Mouse (Mus musculus): ENCODE results near the gene Samd4b. TPM values are rescaled to one million over a fixed set of nuclear protein-coding genes. Genes with fewer than 3 reads are reported as not detected.

Samd4b gene
- polyA plus RNA-seq, 1 experiment from 2014 or later = 25.7 TPM

DNA sequence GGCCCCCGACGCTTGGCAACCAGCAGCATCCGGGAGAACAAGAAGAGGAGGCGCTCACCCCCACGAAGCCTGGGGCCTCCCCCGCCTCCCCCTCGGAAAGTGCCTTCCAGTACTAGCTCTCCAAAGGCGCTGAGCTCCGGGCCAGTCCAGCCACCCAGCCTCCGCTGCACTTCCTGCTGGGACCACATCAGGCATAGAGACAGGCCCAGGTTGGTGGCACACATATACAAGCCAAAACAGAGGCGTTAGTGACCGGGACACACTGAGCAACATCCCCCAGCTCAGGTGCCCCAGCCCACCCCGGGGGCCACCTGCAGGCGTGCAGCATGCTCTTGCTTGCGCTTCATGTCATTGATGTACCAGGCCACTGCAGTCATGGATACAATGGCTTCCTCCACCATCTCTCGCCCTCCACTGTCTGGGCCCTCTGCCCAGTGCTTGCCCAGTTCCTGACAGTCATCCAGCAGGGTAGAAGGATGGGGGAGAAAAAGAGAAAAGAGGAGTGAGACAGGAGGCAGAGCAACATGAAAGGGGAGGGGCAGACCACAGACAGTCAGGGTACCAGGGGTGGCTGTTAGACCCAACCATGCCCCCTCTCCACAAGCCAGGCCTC lies 230.2 kb downstream of the Samd4b start:
- no peak for ATAC-seq
- Histone ChIP-seq H3K36me3 (peaks cover 54% of the 10 kb centered on the region), H3K9ac (replicated peaks) (0 out of 2 replicates have a peak overlapping the region, but pooled peaks have one; percentile 1), H3K4me2 (replicated peaks) (no peak overlapping the region), H3K27ac (no peak overlapping the region), H3K4me1 (replicated peaks) (peaks cover 23% of the 10 kb centered on the region), H3K4me3 (replicated peaks) (no peak overlapping the region), H3K27me3 (no peaks in the 10 kb centered on the region), H3K9me3 (no peaks in the 10 kb centered on the region)
- 94% methylated on average over 16 of the region's 16 CpGs for WGBS

DNA sequence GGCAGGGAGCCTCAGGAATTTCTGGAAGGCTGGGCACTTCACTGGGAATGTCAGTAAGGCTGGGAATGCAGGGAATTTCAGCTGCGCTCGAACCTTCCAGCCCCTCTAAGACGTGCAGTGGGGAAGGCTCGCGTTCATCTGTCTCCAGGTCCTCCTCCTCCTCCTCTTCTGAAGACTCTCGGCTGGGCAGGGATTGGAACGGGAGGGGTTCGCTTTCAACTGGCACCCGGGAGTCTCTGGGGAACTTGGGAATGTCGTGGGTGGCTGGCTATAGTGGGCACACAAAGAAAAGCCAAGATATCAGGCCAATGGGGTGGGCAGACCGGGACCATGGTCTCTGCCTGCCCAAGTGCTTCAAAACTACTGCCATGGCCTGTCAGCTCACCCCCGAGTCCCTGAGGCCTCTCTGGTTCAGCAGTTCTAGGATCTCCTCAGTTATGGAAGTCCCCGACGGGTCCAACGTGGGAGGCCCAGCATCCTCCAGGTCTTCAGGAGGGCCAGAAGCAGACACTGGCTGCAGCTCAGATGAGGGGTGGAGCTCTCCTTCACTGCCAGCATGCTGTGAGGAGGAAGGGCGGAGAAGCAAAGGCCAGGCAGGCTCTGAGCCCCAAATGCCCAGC lies 235.4 kb downstream of the Samd4b start:
- Histone ChIP-seq H3K27ac (no peak overlapping the region), H3K4me3 (replicated peaks) (no peak overlapping the region), H3K27me3 (no peaks in the 10 kb centered on the region), H3K9ac (replicated peaks) (no peak overlapping the region), H3K4me1 (replicated peaks) (peaks cover 18% of the 10 kb centered on the region), H3K9me3 (no peaks in the 10 kb centered on the region), H3K36me3 (peaks cover 82% of the 10 kb centered on the region), H3K4me2 (replicated peaks) (no peak overlapping the region)
- WGBS = 81% methylated on average over 16 of the region's 16 CpGs
- no peak for ATAC-seq

- peaks cover 26% of the 10 kb centered on the region for H3K4me1 ChIP-seq (replicated peaks)
- H3K9ac ChIP-seq (replicated peaks) = no peak overlapping the region
- H3K36me3 ChIP-seq = peaks cover 75% of the 10 kb centered on the region
- no peak for ATAC-seq
- H3K4me3 ChIP-seq (replicated peaks) = no peak overlapping the region
- H3K27ac ChIP-seq = no peak overlapping the region
- no peaks in the 10 kb centered on the region for H3K27me3 ChIP-seq
- no peaks in the 10 kb centered on the region for H3K9me3 ChIP-seq
- WGBS = 96% methylated on average over 20 of the region's 20 CpGs
- no peak overlapping the region for H3K4me2 ChIP-seq (replicated peaks)
Observed at GRCm38 (mm10) chr7:28361647-28362341, 236.2 kb downstream of the Samd4b start.

- no peak overlapping the region for H3K4me2 ChIP-seq (replicated peaks)
- H3K27me3 ChIP-seq = no peaks in the 10 kb centered on the region
- H3K9me3 ChIP-seq = no peaks in the 10 kb centered on the region
- peaks cover 63% of the 10 kb centered on the region for H3K36me3 ChIP-seq
- H3K9ac ChIP-seq (replicated peaks) = no peak overlapping the region
- no peak for ATAC-seq
- H3K4me3 ChIP-seq (replicated peaks) = no peak overlapping the region
- H3K4me1 ChIP-seq (replicated peaks) = peaks cover 28% of the 10 kb centered on the region
- 98% methylated on average over 6 of the region's 6 CpGs for WGBS
- H3K27ac ChIP-seq = no peak overlapping the region
Observed at GRCm38 (mm10) chr7:28360291-28360690, 237.7 kb downstream of the Samd4b start.

- H3K4me1 ChIP-seq (replicated peaks) = peaks cover 28% of the 10 kb centered on the region
Observed at GRCm38 (mm10) chr7:28359854-28360253, 238.1 kb downstream of the Samd4b start.

DNA sequence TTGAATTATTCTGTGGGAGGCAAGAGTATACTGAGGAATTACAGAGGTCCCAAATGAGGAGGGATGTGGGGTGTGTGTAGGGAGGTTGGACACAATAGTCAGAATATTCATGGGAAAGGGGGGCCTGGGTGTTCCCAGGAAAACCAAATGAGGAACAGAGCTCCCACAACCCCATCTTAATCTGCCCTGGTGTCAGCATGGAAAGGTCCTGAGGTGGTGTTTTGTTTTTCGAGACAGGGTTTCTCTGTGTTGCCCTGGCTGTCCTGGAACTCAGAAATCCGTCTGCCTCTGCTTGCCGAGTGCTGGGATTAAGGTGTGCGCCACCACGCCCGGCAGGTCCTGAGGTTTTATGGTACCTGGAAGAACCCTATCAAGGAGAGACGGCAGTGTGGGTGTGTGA lies 239.5 kb downstream of the Samd4b start:
- ATAC-seq = no peak; the same call in 1 of the 2 replicates
- H3K9me3 ChIP-seq = no peaks in the 10 kb centered on the region
- H3K9ac ChIP-seq (replicated peaks) = peak overlapping the region; percentile 28; the same call in 1 of the 2 replicates
- H3K4me2 ChIP-seq (replicated peaks) = no peak overlapping the region
- peaks cover 28% of the 10 kb centered on the region for H3K4me1 ChIP-seq (replicated peaks)
- 44% methylated on average over 7 of the region's 7 CpGs for WGBS
- no peak overlapping the region for H3K4me3 ChIP-seq (replicated peaks)
- no peaks in the 10 kb centered on the region for H3K27me3 ChIP-seq
- peak overlapping the region; percentile 59 for H3K27ac ChIP-seq
- H3K36me3 ChIP-seq = peaks cover 64% of the 10 kb centered on the region

More at GRCm38 (mm10) chr7:28359854-28360253, 238.1 kb downstream of the Samd4b start:
- Histone ChIP-seq H3K4me2 (replicated peaks) (no peak overlapping the region), H3K36me3 (peaks cover 63% of the 10 kb centered on the region), H3K9ac (replicated peaks) (no peak overlapping the region), H3K4me3 (replicated peaks) (no peak overlapping the region), H3K27me3 (no peaks in the 10 kb centered on the region), H3K9me3 (no peaks in the 10 kb centered on the region), H3K27ac (no peak overlapping the region; the same call in 1 of the 2 replicates)
- no peak for ATAC-seq
- 94% methylated on average over 10 of the region's 10 CpGs for WGBS

DNA sequence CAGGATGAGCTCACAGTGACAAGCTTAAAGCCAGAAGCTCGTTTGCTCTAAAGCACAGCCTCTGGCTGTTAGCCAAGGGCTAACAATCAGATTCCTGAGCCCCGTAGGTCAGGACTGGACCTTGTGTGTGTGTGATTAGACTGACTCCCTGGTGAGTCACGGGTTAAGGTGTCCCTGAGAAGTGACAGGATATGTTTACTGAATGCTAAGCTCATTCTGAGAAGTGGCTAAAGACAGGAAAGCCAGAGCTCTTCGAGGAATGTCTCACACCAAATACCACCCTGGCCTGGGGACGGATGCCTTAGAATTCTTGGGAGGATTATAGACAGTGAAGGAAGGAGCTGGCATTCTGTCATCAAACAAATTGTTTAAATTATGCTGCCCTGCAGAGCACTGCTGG lies 240.0 kb downstream of the Samd4b start:
- Histone ChIP-seq H3K4me2 (replicated peaks) (peak overlapping the region; percentile 7; the same call in 1 of the 2 replicates), H3K36me3 (peaks cover 66% of the 10 kb centered on the region)

GRCm38 (mm10) chr7:28356981-28357380 lies 241.0 kb downstream of the Samd4b start:
- peaks cover 31% of the 10 kb centered on the region for H3K4me1 ChIP-seq (replicated peaks)
- H3K9ac ChIP-seq (replicated peaks) = peak overlapping the region; percentile 40; the same call in 1 of the 2 replicates
- 3% methylated on average over 5 of the region's 5 CpGs for WGBS
- no peak for ATAC-seq
- H3K27ac ChIP-seq = peak overlapping the region; percentile 59
- no peaks in the 10 kb centered on the region for H3K9me3 ChIP-seq
- no peak overlapping the region for H3K4me2 ChIP-seq (replicated peaks)
- H3K36me3 ChIP-seq = peaks cover 61% of the 10 kb centered on the region
- no peaks in the 10 kb centered on the region for H3K27me3 ChIP-seq
- H3K4me3 ChIP-seq (replicated peaks) = no peak overlapping the region

More for the DNA sequence above, 240.0 kb downstream of the Samd4b start:
- H3K4me1 ChIP-seq (replicated peaks) = peaks cover 28% of the 10 kb centered on the region
- H3K27me3 ChIP-seq = no peaks in the 10 kb centered on the region
- no peak overlapping the region for H3K4me3 ChIP-seq (replicated peaks)
- peak; percentile 62 for ATAC-seq
- WGBS = 3% methylated on average over 5 of the region's 5 CpGs
- H3K9ac ChIP-seq (replicated peaks) = peak overlapping the region; percentile 28; the same call in 1 of the 2 replicates
- peak overlapping the region; percentile 59 for H3K27ac ChIP-seq
- no peaks in the 10 kb centered on the region for H3K9me3 ChIP-seq

GRCm38 (mm10) chr7:28355221-28355620 lies 242.7 kb downstream of the Samd4b start:
- Histone ChIP-seq H3K4me1 (replicated peaks) (peaks cover 40% of the 10 kb centered on the region), H3K27ac (no peak overlapping the region), H3K9ac (replicated peaks) (no peak overlapping the region), H3K4me2 (replicated peaks) (no peak overlapping the region), H3K9me3 (no peaks in the 10 kb centered on the region), H3K4me3 (replicated peaks) (no peak overlapping the region), H3K36me3 (peaks cover 44% of the 10 kb centered on the region), H3K27me3 (no peaks in the 10 kb centered on the region)
- 87% methylated on average over 3 of the region's 3 CpGs for WGBS
- ATAC-seq = no peak

DNA sequence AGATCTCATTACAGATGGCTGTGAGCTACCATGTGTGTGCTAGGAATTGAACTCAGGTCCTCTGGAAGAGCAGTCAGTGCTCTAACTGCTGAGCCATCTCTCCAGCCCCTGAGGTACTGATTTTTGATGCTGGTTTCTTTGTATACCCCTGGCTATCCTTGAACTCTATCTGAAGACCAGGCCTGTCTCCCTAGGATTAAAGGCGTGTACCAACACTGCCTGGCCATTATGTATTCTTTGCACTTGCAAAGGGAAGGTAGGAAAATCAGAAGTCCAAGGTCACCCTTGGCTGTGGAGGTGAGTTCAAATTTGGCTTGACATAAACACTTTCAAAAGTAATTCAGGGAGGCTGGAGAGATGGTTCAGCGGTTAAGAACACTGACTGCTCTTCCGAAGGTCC lies 243.3 kb downstream of the Samd4b start:
- 88% methylated on average over 3 of the region's 3 CpGs for WGBS
- no peak overlapping the region for H3K9ac ChIP-seq (replicated peaks)
- H3K4me2 ChIP-seq (replicated peaks) = no peak overlapping the region
- no peaks in the 10 kb centered on the region for H3K9me3 ChIP-seq
- no peak overlapping the region for H3K27ac ChIP-seq
- H3K36me3 ChIP-seq = peaks cover 37% of the 10 kb centered on the region
- H3K4me1 ChIP-seq (replicated peaks) = peaks cover 46% of the 10 kb centered on the region
- no peak overlapping the region for H3K4me3 ChIP-seq (replicated peaks)
- no peak for ATAC-seq
- H3K27me3 ChIP-seq = no peaks in the 10 kb centered on the region

DNA sequence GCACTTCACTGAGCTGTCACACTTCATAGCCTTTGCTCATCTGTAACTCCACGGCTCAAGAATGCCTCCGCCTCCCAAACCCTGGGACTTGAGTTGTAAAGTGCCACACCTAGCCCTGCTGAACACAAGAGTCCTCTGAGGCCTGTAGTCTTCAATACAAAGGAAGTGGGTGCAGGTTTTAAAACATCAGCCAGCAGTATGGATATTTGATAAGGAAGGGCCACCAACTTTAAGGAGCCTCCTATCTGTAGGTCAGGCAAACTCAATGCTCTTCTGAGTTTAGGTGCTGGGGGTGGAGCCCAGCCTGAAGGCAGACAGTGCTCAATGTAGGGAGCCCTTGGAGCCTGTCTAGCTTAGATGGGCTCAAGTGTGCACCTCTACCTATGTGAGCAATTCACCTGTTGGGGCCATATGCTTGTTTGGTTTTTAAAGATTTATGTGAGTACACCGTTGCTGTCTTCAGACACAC lies 243.8 kb downstream of the Samd4b start:
- Histone ChIP-seq H3K27ac (no peak overlapping the region), H3K9me3 (no peaks in the 10 kb centered on the region), H3K4me2 (replicated peaks) (no peak overlapping the region), H3K4me3 (replicated peaks) (no peak overlapping the region), H3K4me1 (replicated peaks) (peaks cover 47% of the 10 kb centered on the region), H3K9ac (replicated peaks) (no peak overlapping the region), H3K36me3 (peaks cover 33% of the 10 kb centered on the region), H3K27me3 (no peaks in the 10 kb centered on the region)
- WGBS = 90% methylated on average over 3 of the region's 3 CpGs
- no peak for ATAC-seq

- ATAC-seq = no peak
- Histone ChIP-seq H3K27me3 (no peaks in the 10 kb centered on the region), H3K36me3 (peaks cover 30% of the 10 kb centered on the region), H3K9me3 (no peaks in the 10 kb centered on the region), H3K27ac (no peak overlapping the region), H3K9ac (replicated peaks) (no peak overlapping the region), H3K4me2 (replicated peaks) (no peak overlapping the region), H3K4me3 (replicated peaks) (no peak overlapping the region), H3K4me1 (replicated peaks) (peaks cover 39% of the 10 kb centered on the region)
- 94% methylated on average over 2 of the region's 2 CpGs for WGBS
Observed at GRCm38 (mm10) chr7:28353267-28353666, 244.7 kb downstream of the Samd4b start.

Measured in midbrain, embryonic 13.5 days (tissue).